Mouse (Mus musculus): ENCODE measurements around the gene Micu1.
A peak's percentile ranks its signal among the peaks of the same experiment; 100 is the strongest.

Gene Micu1

DNA sequence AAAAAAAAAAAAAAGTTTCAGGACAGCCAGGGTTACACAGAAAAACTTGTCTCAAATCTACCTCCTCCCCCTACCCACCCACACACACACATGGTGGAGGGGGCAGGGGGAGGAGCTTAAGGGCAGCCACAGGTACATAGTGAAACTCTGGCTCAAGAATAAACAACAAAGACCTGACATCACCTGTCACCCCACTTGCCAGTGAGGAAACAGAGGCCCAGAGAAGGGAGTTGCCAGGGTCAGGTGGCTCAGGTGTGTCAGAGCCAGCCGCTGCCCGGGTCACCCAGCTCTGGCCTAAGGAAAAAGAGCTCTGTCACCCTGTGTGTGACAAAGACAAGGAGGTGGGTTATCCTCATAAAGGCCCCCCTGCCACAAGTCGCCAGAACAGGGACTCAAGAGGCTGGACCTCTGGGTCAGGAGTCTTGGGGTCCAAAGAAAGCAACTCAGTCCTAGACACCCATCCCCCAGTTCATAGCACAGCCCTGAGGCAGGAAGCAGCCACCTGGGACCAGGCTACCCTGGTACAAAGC, 204.9 kb downstream of the Micu1 start:
- peak; percentile 85 for DNase-seq (ENCODE audit: low read depth)

- DNase-seq (ENCODE audit: low read depth) = peak; percentile 86
Measured at GRCm38 (mm10) chr10:59907695-59908299, 205.5 kb downstream of the Micu1 start.

- peak; percentile 48 for DNase-seq (ENCODE audit: low read depth)
Measured at GRCm38 (mm10) chr10:59908776-59909315, 206.6 kb downstream of the Micu1 start.

DNA sequence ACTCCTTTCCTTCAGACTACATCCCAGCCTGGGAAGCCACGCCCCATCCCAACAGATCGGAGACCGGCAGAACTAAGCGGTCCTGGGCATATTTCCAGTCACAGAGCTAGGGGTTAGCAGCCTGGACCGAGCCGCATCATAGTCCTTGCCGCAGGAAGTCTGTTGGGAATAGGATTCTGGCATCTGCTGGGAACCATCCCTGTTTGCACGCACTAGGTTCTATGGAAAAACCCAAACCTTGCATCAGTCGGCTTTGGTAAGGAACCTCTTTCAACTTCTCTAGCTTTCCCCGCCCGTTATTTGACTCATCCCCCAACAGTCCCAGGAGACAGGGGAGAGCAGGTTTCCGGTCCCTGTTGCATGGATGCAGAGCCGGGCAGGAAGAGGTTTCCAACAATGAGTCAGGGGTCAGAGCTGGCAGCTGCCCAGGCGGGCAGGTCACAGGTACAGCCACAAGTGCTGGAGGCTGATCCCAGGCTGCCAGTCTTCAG, 207.1 kb downstream of the Micu1 start:
- DNase-seq (ENCODE audit: low read depth) = peak; percentile 66

GRCm38 (mm10) chr10:59911091-59911490, 208.8 kb downstream of the Micu1 start:
- DNase-seq (ENCODE audit: low read depth) = peak; percentile 84

DNA sequence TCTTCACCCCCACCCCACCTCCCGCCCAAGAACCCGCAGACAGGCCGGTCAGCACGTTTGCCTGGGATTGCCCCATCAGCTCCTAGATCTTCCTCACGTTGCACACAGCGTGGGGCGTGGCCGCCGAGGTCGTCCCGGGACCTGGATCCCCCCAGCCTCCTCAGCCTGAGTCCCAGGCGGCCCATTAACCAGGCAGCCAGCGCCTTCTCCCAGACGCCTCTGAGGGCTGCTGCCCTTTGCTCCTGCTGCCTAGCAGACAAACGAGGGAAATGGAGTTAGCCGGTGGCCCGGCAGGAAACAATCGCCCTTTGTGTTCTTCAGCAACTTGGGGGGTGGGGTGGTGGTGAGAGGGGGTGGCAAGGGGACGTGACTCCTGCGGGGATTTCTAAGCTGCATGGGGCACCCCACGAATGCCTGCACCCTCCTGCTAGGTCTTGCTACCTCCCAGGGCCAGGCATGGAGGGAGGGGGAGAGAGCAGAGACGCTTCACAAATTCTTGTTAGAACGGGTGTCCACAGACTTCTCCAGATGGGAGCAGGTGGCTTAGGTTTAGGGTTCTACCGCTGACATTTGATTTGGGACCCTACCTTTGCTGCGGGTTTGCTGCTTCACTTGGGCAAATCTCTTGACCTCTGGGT, 209.4 kb downstream of the Micu1 start:
- DNase-seq (ENCODE audit: low read depth) = peak; percentile 67
